Mouse (Mus musculus) inflammation-experienced regulatory T-cells, adult 6 months (primary cell): ENCODE measurements around the gene Csmd2. TPM values are rescaled to one million over a fixed set of nuclear protein-coding genes. Genes with fewer than 3 reads are reported as not detected.

ENCODE experiments used
- ATAC-seq: one replicate; pipeline ENCODE4 v1.8.0; 2017
- polyA plus RNA-seq, 3 experiments: library from polyadenylated mRNA; unstranded; fragments of 100-300 nt; shearing (Covaris generic); gene quantifications; one replicate each; pipeline ENCODE4 v1.2.1; 2017

Csmd2 gene
- polyA plus RNA-seq, 3 experiments from 2014 or later: not detected

GRCm38 (mm10) chr4:128422486-128422885 lies 434.8 kb downstream of the Csmd2 start:
- ATAC-seq: no peak

- no peak for ATAC-seq
Observed at GRCm38 (mm10) chr4:128425339-128425738, 437.7 kb downstream of the Csmd2 start.

- no peak for ATAC-seq
Observed at GRCm38 (mm10) chr4:128427261-128428030, 439.8 kb downstream of the Csmd2 start.

- no peak for ATAC-seq
Observed at GRCm38 (mm10) chr4:128428303-128429107, 440.8 kb downstream of the Csmd2 start.

GRCm38 (mm10) chr4:128429591-128429990 lies 441.9 kb downstream of the Csmd2 start:
- no peak for ATAC-seq

- no peak for ATAC-seq
Observed at GRCm38 (mm10) chr4:128440550-128440949, 452.9 kb downstream of the Csmd2 start.

GRCm38 (mm10) chr4:128441228-128441627 lies 453.6 kb downstream of the Csmd2 start:
- ATAC-seq: no peak

- no peak for ATAC-seq
Observed at GRCm38 (mm10) chr4:128442791-128443190, 455.1 kb downstream of the Csmd2 start.

GRCm38 (mm10) chr4:128445514-128446260 lies 458.0 kb downstream of the Csmd2 start:
- ATAC-seq: no peak

GRCm38 (mm10) chr4:128448831-128449431 lies 461.3 kb downstream of the Csmd2 start:
- no peak for ATAC-seq

GRCm38 (mm10) chr4:128450137-128450536 lies 462.5 kb downstream of the Csmd2 start:
- no peak for ATAC-seq

- ATAC-seq: no peak
Observed at GRCm38 (mm10) chr4:128450974-128451373, 463.3 kb downstream of the Csmd2 start.

GRCm38 (mm10) chr4:128451383-128451794 lies 463.7 kb downstream of the Csmd2 start:
- ATAC-seq: no peak

GRCm38 (mm10) chr4:128466708-128467107 lies 479.1 kb downstream of the Csmd2 start:
- ATAC-seq: no peak

GRCm38 (mm10) chr4:128468040-128468439 lies 480.4 kb downstream of the Csmd2 start:
- no peak for ATAC-seq

GRCm38 (mm10) chr4:128476249-128476648 lies 488.6 kb downstream of the Csmd2 start:
- no peak for ATAC-seq

GRCm38 (mm10) chr4:128483891-128484290 lies 496.2 kb downstream of the Csmd2 start:
- no peak for ATAC-seq

GRCm38 (mm10) chr4:128484679-128485078 lies 497.0 kb downstream of the Csmd2 start:
- no peak for ATAC-seq

- ATAC-seq: no peak
Observed at GRCm38 (mm10) chr4:128489521-128490100, 502.0 kb downstream of the Csmd2 start.

GRCm38 (mm10) chr4:128492055-128492454 lies 504.4 kb downstream of the Csmd2 start:
- ATAC-seq: no peak

GRCm38 (mm10) chr4:128499980-128500379 lies 512.3 kb downstream of the Csmd2 start:
- no peak for ATAC-seq

GRCm38 (mm10) chr4:128506878-128507277 lies 519.2 kb downstream of the Csmd2 start:
- no peak for ATAC-seq
